Mouse (Mus musculus): ENCODE results near the gene Lamb2.

DNA sequence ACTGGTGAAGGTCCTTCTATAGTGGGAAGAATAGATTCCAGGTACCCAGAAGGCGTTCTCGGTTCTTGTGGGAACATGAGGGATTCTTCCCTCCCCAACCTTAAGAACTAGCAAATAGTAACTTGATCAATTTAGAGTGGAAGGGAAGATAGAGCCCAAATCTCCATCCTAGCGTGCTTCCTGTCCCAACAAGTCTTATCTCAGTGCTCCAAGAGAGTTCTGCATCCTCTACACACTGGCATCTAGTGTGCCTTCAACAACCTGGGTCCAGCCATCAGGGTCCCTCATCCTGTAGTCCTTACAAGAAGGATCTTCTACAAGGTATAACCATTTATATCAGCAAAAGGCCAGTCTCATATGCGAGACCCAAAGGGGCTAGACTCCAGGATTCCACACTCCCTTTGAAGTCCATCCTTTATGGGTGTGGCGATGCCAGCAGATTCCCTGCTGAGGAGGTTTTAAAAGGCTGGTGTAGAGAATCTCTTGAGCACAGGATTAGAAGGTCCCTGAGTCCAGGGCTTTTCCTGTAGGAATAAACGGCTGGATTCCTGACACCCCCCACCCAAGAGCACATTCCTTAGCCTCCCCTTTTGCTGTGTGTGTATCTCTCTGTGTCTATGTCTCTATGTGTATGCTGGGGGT lies 27.9 kb upstream of the Lamb2 start:
- TF ChIP-seq POLR2A (IDR thresholded peaks at IDR 0.05; ENCODE audit: insufficient read depth, low read depth, low read length) (no peak), CTCF (IDR thresholded peaks at IDR 0.05) (no peak), EP300 (IDR thresholded peaks at IDR 0.05; ENCODE audit: insufficient read depth, low read depth, low read length) (no peak)

Measured in heart, adult 2 months (tissue).